Mouse (Mus musculus) c-Kit-positive CD71-negative TER-119-negative erythroid progenitor cells, embryonic 14.5 days (primary cell): Measurements from ENCODE around the gene Bean1.

Source experiments
- DNase-seq: peaks from one replicate; pipeline ENCODE4 v3.0.0-alpha.2; 2013; ENCODE audit warnings: low read depth

The Bean1 gene

GRCm38 (mm10) chr8:104171050-104171620, 893 bp downstream of the Bean1 start:
- DNase-seq: no peak

- no peak for DNase-seq
Measured at GRCm38 (mm10) chr8:104172420-104172819, 2.2 kb downstream of the Bean1 start.

DNA sequence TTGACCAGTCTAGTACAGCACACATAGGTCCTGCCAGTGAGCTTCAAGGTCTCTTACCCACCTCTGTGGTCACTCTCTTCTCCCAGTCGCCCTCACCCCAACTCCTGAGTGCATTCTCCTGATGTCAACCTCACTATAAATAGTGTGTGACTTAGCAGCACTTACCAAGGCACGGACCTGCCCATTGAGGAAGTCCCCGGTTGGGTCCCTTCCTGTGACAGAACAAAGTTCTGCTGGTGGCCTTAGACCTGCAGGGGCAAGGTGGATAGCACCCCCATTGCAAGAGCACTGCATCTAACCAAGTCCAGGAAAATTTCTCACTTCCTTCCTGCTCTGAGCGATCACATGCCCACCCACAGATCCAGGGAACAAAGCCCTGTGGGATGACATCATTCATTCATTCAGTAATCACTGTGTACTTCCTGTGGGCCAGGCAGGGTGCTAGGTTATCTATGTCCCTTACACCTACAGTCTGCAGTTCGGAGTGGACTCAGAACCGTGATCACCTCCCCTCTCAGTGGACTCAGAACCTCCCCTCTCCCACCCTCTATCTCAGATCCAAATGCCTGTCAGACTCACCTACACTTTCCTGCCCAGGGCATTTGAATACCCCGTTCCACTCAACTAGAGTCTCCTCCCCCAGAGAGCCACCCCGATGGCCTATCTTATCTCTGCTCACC, 5.7 kb downstream of the Bean1 start:
- no peak for DNase-seq

- DNase-seq: no peak
Measured at GRCm38 (mm10) chr8:104177054-104177453, 6.8 kb downstream of the Bean1 start.

- DNase-seq: no peak
Measured at GRCm38 (mm10) chr8:104184905-104185304, 14.7 kb downstream of the Bean1 start.

DNA sequence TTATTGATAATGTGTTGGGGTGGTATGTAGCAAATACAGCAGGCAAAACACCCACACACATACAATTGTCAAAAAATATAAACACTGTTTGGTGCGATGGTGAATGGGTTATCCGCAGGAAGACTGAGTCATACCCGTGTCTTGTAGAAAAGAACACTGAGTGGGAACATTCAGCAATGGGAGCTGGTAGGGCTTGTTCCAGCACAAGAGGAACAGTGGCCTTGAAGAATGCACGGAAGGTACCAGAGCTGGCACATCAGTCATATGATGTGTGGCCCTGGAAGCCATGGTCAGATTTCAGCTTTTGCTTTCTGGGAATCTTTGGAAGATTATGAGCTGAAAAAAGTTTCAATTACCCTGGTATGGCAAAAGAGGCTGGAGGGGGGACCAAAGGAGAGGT, 16.6 kb downstream of the Bean1 start:
- DNase-seq: no peak

DNA sequence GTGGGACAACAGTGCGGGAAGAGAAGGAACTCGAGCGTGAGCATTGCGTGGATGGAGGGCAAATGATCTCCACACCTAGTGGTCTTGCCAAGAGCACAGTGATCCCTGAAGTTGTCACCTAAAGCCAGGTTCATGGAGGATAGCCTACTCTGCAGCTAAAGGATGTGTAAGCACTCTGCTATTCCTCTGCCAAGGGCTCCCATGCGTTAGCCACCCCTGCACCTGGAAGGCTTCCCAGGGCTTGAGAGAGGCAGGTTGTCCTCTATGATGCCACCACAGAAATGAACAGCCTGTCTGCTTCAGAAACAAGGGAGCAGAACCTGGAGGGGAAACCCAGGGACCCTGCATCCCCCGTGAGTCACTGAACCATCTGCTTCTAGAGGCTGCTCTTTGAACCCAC, 17.4 kb downstream of the Bean1 start:
- no peak for DNase-seq

- DNase-seq: no peak
Measured at GRCm38 (mm10) chr8:104188459-104188858, 18.2 kb downstream of the Bean1 start.

DNA sequence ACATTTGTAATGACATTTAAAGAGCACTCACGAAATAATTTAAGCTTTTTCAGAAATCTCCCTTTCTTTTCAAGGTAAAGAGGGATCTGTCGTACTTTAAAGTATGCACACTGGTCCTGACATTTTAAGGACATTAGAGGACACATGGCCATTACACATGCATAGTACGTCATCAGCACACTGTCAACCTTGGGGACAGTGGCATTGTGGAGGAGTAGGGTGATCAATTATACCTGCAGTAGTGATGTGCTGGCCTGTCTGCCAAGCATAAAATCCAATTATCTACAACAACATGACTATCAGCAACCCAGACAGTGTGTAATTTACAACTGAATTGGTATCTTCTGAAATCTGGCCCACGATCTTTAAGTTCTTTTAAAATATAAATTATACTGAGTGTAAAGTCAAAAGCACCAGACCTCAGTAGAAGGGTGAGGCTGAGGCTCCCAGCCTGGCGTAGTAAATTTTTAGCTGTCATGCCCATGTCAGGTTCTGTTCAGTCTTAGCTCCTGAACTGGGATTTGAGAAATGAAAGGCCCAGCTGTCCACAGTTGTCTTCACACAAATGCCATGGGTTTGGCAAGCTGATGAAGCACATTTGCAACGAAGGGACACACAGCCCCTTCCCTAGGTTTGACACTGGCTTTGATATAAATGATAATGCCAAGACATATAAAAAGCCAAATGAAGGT, 20.7 kb downstream of the Bean1 start:
- no peak for DNase-seq

DNA sequence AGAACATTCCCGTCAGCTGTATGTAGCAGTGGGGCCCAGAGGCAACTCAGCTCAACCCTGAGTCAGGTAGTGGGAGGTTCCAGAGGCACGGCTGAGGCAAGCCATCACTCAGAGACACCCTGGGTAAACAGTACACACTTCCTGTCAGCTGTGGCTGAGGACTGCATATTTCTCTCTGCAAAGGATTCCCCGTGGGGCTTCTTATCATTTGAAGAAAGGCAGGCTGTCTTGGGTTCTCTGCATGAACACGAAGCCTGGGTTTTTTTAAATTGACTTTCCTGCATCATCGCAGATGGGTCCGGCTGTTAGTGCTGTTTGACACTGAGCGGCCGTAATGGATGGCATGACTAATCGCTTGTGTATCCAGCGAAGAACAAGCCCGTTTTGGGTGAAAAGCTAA, 21.3 kb downstream of the Bean1 start:
- no peak for DNase-seq

- DNase-seq: no peak
Measured at GRCm38 (mm10) chr8:104199802-104200201, 29.6 kb downstream of the Bean1 start.

DNA sequence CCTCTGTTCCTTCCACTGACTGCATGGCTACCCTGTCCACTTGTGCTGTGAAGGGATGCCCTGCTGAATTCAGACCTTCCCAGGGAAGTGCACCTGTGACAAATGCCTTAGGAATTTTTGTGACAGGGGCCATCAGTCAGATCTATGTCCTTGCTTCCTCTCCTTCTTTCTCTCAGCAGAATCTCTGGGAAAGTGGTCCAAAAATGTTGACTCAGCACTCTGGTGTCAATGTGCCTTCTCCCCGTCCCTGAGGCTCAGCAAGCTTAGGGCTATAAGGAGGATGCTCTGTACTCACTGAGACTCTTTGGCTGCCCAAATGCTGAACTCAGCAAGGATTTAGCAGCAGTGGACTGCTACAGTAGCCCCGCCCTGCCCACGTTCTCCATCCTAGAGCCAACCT, 31.4 kb downstream of the Bean1 start:
- no peak for DNase-seq

- DNase-seq: no peak
Measured at GRCm38 (mm10) chr8:104202320-104202719, 32.1 kb downstream of the Bean1 start.

GRCm38 (mm10) chr8:104205292-104205691, 35.0 kb downstream of the Bean1 start:
- DNase-seq: no peak

DNA sequence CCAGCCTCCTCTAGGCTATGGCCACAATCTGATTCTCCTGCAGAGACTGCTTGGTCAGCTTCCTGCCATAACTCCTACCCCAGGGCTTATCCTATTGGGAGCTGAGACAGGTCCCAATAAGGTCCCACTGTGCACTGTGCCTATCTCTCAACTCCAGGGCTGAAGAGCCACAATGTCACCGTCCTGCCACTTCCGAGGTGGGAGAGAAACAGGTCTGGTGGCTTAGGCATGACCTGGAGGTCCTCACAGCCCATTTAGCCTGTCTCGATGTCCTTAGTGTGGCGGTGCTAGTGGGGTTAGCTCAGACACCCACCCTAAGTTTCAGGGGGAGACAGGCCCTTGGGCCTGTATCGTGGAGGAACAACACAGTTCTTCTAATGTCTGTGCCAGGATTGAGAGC, 47.4 kb downstream of the Bean1 start:
- no peak for DNase-seq

DNA sequence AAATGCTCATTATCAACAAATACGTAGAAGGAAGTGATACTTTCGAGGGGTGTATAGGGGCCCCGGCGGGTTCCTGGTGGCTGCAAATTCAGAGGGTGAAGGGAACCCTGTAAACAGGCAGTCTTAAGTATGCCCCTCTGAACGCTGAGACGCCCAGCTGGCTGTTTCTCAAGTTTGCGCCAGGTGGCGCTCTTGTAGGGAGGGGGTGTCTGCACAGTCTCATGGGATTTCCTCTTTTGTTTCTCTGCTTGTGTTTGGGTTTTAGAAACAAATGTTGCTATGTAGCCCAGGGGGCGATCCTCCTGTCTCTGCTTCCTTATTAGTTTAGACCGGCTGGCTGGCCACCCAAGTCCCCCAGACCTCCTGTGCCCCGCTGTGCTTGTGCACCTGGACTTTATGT, 48.8 kb downstream of the Bean1 start:
- DNase-seq: peak; percentile 69

DNA sequence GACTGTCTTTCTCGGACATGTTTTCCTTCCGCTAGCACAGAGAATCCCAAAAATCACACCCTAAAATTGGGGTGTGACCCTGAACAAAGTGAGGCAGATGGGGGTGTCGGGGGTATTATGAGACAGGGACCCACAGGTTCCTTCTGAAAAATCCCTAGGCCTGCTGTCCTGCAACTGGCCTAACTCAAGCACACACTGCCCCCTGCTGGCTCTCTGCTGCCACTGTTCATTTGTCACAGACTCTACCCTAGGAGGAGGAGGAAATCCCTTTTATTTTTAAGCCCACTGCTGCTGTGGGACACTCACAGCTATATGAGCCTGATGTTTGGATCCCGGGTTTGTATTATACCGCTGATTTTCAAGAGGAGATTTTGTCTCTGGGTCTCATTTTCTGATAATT, 49.6 kb downstream of the Bean1 start:
- DNase-seq: peak; percentile 56

DNA sequence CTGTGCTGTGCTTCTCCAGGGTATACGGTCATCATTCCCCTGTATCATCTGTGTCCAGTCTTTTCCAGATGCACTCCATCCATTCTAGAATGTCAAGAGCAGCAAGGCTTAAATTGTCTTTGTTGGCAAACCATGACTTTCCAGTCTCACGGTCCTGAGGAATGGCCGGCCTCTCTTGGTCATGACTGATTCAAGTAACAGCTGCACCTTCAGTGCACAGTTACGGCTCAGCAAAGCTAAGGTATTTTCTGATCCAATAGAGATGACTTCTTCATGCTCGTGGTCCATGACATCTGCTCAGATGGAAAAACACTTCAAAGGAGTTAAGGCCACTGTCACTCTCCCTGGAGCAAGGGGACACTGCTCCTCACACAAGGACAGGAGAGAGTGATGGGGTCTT, 56.8 kb downstream of the Bean1 start:
- DNase-seq: no peak

DNA sequence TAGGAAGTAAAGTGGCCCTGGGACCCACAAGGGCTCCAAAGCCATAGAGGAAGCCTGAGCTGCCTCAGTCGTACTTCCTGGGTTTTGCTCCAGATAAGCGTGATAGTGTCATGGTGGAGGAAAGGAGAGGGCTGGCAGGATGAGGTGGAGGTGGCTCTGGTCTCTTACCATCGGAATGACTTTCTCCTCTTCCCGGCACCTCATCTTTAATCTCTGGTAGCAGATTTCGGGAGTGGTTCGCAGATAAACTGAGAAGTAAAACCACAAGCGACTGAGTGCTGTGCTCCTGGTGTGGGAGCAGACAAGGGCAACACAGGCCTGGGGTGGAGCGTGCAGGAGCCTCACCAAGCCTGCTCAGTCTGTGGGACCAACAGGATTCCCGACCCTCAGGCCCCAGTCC, 60.1 kb downstream of the Bean1 start:
- no peak for DNase-seq

DNA sequence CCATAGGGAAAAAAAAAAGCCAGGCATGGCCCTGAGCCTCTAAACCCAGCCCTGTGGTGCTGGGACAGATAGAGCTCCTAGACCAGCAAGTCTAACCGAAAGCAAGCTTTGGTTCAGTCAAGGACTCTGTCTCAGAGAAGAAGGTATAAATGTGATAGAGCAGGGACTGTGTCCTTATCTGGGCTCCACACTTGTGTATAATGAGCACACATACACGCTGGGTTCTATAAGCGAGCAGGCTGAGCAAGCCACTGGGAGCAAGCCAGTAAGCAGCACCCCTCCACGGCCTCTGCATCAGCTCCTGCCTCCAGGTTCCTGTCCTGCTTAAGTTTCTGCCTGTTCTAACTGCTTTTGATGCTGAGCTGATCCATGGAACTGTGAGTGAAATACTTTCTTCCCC, 61.8 kb downstream of the Bean1 start:
- DNase-seq: no peak

DNA sequence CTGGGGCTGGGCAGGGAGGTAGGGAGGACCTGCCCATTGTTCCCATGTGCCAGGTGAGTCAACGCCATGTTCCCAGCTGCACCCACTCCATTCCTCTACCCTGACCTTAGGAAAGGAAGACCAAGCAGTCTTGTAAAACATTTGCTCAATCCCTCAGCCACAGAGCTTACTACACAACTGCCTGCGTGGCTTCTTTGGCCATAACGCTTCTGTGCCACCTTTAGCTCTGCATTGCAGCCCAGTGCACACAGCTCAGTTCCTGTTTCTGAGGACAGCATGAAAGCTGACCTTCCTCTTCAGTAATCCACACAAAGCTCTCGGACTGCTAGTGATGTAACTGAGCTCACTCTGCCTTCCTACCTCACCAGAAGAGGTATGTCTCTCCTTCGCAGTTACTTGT, 62.7 kb downstream of the Bean1 start:
- DNase-seq: no peak

- no peak for DNase-seq
Measured at GRCm38 (mm10) chr8:104234573-104234972, 64.3 kb downstream of the Bean1 start.

DNA sequence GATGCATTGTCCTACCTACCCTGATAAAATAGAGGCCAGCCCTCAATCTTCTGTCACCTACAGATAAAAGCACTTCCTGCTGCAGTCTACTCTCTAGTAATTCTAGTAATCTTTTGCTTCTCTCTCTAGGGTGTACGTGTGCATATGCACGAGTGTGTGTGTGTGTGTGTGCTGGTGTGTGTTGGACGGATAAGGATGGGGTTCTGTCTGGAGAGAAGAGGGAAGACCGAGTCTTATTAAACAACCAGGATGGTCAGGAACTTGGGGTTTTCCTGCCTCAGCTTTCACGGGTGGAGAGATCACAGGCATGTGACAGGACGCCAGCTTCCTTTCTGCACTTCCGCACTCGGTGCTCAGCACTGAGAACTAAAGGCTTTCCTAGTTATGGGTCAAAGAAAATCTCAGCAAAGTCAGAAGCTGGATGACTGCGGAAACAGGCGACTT, 69.2 kb downstream of the Bean1 start:
- no peak for DNase-seq
